Mouse (Mus musculus) layer of hippocampus, adult 8-10 months (tissue): ENCODE results near the gene Ccdc114. TPM values are rescaled to one million over a fixed set of nuclear protein-coding genes. Genes with fewer than 3 reads are reported as not detected.
"Not testable (repeated sequence)": the region's sequence is repeated elsewhere in the genome, so short reads cannot be mapped to it uniquely, and the experiment has no call there.

Source experiments
- DNase-seq, 2 experiments: peaks; one replicate each; pipeline ENCODE4 v3.0.0; 2022; ENCODE audit warnings: low spot score in 2 of 2
- total RNA-seq, 4 experiments: library from RNA; stranded (reverse); gene quantifications; 2 replicates each; pipeline ENCODE4 v1.2.4; 2022

The Ccdc114 gene
- 1 to 10 TPM; 3.7 to 5.4 (median 4.5) TPM for total RNA-seq

- DNase-seq, result peak; percentile 34 to 40
Observed at GRCm38 (mm10) chr7:45923762-45924428, at the start of gene Ccdc114. Ccdc114 (plus strand) TSS chr7:45924072.

DNA sequence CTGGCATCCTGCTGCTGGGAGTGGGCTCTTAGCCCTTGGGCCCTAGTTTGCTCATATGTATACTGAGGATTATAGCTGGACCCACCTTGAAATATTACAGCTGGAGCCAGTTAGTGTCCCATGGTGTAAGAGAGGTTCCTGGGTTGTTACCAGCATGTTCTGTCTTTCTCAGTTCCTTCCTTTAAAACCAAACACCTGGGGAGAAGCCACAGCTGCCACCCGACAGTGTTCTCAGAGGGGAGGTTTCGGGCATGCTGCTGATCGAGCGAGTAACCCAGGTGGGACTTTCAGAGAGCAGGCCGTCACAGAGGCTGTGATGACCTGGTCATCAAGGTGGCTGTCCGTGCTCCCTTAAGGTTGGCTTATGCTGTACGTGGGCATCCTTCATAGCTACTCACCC lies 47.0 kb upstream of the Ccdc114 start:
- DNase-seq, result no peak

DNA sequence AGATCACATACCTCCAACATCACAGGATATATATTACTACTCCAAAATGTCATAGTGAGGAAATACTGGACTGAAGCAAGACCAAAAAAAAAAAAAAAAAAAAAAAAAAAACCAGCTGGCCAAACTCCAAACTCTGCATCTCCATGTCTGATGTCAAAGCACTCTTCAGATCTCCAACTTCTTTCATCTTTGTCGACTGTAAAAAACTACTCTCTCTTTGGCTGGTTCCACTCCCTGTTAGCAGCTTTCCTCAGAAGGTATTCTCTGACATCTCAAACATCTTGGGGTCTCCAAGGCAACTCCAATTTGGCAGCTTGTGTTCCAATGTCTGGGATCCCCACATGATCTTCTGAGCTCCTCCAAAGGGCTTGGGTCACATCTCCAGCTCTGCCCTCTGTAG lies 45.6 kb upstream of the Ccdc114 start, which contains the start of gene Grin2d:
Gene Grin2d, minus strand, starts transcription at position 101 of the 400 bp plus-strand sequence.
- not testable (repeated sequence) for DNase-seq

DNA sequence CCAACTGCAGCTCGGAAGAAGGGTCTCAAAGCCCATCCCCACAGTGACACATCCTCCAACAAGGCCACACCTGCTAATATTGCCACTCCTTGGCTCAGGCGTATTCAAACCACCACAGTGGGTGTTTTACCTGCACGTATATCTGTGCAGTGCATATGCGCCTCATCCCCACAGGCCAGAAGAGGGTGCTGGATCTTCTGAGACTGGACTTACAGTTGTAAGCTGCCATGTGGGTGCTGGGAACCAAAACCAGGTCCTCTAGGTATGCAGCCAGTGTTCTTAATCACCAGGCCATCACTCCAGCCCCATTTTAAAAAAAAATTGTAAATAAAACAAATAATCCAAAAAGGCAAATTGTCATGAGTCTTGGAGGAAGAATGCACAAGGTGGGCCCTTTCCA lies 43.3 kb upstream of the Ccdc114 start:
- no peak for DNase-seq

- no peak for DNase-seq
Observed at GRCm38 (mm10) chr7:45881011-45881410, 42.9 kb upstream of the Ccdc114 start.

DNA sequence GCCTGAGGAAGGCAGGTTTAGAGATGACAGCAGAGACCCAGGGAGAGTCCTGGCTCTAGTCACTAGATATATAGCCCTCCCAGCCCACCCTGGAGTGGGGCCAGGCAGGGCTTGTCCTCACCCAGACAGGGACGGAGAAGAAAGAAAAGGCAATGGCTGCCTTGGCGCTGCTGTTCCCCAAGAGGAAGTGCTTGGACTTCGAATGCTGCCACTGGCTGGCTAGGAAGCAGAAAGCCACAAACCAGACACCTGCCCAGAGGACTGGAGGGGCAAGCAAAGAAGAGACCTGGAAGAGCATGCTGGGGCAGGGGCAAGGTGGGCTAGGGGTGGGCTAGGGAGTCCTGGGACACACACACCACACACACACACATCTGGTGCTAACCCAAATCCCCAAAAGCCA lies 36.6 kb upstream of the Ccdc114 start:
- no peak for DNase-seq

GRCm38 (mm10) chr7:45892651-45893050 lies 31.2 kb upstream of the Ccdc114 start:
- DNase-seq, result no peak

DNA sequence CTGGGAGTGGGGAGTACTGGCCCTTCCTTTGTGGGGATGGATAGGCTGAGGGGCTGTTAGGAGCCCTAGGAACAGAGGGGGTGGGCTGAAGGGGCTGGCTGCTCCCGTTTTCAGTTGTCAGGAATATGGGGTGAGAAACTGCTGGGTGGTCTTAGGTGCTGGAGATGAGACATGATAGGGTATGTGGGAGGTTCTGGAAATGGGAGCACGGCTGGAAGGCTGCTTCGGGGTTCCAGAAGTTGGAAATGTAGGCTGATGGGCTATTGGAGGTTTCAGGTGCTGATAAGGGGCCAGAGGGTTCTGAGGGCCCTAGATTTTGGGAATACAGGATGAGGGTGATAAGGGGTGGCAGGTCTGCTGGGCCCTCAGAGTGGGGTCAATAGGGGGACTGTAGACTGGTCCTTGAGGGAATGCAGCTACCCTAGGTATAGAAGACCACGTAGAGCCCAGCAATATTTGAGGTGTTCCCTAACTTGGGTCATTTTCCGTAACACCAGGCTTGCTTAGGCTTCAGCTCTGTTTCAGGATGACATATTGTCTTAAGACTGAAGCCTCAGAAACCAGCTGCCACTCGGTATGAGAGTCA lies 27.8 kb upstream of the Ccdc114 start:
- DNase-seq, result no peak

GRCm38 (mm10) chr7:45896517-45897257 lies 27.2 kb upstream of the Ccdc114 start, which contains the start of the genes Syngr4 and Tmem143:
Syngr4 (minus strand) TSS chr7:45896714.
Tmem143 (plus strand) TSS chr7:45896941.
- peak; percentile 97 for DNase-seq

DNA sequence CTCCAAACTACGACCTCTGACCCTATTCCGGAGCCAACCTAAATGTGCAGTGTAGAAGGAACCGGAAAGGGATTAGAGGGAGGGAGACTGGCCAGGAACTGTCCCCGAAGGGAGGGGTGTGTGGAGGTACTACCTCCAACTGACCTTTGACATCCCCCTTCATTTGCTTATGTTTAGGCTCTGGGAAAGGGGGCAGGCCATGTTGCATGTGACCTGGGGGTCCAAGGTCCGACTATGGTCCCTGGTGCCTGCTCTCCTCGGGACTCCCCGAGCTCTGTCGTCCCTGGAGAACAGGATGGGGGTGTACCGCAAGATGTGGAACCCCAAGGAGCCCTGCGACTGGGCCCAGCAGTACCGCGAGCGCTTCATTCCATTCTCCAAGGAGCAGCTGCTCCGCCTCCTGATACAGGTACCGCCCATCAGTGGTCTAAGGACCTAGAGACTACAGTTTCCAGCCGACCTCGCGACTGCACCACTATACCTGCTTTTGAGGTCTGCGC lies 26.6 kb upstream of the Ccdc114 start:
- DNase-seq, result peak; percentile 56 to 65

GRCm38 (mm10) chr7:45898125-45898524 lies 25.7 kb upstream of the Ccdc114 start:
- not testable (repeated sequence) for DNase-seq

DNA sequence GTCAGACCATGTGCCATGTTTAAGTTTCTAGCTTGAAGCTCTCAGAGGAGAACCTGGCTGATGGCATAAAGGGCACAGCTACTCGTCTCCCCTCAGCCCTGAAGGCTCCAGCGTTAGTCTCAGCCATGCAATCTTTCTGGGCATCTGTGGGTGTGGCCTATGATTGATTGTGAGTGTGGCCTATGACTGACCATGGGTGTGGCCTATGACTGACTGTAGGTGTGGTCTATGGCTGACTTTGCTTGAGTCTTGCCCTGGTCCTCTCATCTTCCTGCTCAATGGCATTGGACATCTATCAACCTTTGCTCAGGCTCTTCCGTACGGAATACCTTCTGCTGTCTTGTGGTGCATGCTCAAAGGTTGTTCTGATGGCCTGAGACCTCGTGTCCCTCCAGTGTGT lies 22.3 kb upstream of the Ccdc114 start:
- no peak for DNase-seq

- no peak for DNase-seq
Observed at GRCm38 (mm10) chr7:45902481-45903002, 21.3 kb upstream of the Ccdc114 start.

- no peak for DNase-seq
Observed at GRCm38 (mm10) chr7:45906622-45907021, 17.2 kb upstream of the Ccdc114 start.

DNA sequence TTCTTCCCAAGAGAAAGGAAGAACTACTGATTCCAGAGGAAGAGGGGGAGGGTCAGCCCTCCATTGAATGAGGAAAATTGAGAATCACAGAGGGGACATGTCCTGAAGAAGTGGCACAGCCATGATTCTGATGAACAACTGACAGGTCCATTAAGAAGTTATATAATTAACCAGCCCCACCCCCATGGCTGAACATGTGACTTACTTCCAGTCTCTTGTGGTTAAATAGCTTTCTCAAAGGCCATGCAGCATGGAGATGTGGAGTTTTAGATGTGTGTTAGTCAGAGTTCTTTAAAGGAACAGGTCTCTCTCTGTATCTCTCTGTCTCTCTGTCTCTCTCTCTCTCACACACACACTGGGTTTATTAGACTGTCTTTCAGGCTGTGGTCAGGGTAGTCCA lies 15.5 kb upstream of the Ccdc114 start:
- DNase-seq, result no peak

DNA sequence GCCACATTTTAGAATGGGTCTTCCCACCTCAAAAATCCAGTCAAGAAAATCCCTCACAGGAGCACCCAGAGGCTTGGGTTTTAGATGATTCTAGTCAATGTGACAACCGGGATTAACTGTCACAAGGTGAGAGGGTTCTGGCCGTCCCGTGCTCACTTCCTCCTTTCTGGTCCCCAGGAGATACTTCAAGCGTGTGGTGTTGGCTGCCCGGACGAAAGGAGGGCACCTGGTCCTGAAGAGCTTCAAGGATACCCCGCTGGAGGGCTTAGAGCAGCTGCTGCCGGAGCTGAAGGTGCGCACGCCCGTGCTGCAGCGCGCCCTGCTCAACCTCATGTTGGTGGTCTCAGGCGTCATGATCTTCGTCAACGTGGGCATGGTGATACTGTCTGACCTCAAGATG lies 14.7 kb upstream of the Ccdc114 start:
- no peak for DNase-seq

DNA sequence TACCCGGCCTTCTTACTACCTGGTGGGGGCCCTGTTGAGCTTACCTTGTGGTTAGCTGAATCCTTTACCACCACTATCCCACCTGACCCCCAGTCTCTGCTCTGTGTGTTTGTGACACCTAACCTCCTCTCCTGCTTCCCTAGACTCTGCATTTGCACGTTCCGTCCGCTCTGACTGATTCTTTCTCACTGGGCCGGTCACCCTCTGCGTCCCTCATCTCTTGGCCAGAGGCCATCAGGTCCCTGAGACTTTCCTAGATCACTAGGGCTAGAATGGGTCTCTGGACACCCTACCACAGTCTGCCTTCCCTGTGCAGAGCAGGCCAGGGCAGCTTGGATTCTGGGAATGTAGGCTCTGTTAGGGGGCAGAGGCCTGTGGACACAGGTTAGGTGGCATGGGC lies 9.8 kb upstream of the Ccdc114 start:
- DNase-seq, result no peak

DNA sequence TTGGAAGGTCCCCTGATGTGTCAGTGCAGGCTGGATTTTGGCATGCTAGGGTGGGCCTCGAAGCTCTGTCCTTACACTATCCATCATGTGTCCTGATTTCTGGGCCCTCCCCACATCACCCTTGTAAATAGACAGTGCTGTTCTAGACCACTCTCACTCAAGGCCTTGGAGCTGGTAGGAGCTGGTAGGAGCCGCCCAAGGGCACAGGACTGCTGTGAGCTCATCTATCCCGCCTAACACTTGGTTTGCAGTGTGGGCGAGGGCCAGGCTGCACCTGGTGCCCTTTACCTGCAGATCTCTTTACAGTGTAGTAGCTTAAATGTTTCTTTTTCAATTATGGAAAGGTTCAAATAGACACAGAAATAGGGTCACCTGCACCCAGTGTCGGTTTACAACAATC lies 8.9 kb upstream of the Ccdc114 start:
- DNase-seq, result no peak

DNA sequence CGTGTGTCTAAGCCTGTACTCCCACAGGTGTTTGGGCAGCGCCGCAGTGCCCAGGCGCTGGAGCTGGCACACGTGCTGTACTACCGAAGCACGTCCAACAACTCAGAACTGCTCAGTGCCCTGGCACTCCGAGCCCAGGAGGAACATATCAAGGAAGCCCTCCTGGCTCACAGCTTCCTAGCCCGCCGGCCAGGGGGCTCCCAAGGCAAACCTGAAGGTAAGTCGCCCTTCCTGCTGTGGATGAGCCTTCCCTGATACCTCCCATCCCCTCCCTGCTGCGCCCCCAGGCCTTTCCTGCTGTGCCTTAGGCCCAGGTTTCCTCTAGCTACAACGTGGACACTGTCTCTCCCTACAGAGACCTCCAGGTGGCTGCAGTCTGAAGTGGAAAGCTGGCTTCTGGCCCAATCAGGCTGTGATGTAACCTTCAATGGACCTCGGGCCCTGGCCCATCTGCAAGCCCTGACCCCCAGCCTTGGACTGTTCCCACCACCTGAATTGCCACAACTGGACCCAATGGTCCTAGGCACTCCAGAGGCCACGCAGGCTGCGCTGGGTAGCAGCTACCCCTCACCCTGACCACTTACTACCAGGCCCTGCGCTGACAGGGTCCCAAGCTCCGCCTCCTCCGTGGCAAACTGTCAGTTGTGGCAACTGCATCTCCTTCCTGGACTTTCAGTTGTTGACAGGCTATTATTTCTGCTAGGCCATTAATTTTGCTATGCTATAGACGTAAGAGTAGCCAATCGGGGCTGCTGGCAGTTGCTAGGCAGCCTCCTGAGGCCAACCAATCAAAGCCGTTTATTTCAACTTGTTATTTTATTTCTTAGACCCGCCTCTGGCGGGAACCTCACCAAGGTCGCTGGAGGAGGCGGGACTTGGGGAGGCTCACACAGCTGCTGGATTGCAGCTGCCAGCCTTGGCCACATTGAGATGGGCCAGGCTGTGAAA lies 7.5 kb upstream of the Ccdc114 start:
- DNase-seq, result peak; percentile 74 to 82

- DNase-seq, result no peak
Observed at GRCm38 (mm10) chr7:45917004-45917704, 6.7 kb upstream of the Ccdc114 start.
